Mouse (Mus musculus) kidney, postnatal 36 days (tissue): ENCODE measurements around the gene Nckipsd.
A peak's percentile ranks its signal among the peaks of the same experiment; 100 is the strongest.

ENCODE experiments used
- DNase-seq, 2 experiments: peaks; one replicate each; pipeline ENCODE4 v3.0.0; 2021 to 2022; ENCODE audit warnings: mixed read lengths in 2 of 2

Gene Nckipsd

GRCm38 (mm10) chr9:108808163-108808665, at the start of gene Nckipsd:
Nckipsd (plus strand) TSS chr9:108808368.
- peak; percentile 93 to 98 for DNase-seq

- no peak for DNase-seq
Measured at GRCm38 (mm10) chr9:108759121-108759520, 49.0 kb upstream of the Nckipsd start.

- DNase-seq, result peak; percentile 65 to 83
Measured at GRCm38 (mm10) chr9:108759805-108760204, 48.4 kb upstream of the Nckipsd start.

- no peak for DNase-seq
Measured at GRCm38 (mm10) chr9:108761561-108761960, 46.6 kb upstream of the Nckipsd start.

- no peak for DNase-seq
Measured at GRCm38 (mm10) chr9:108764971-108765370, 43.2 kb upstream of the Nckipsd start.

GRCm38 (mm10) chr9:108776614-108777013, 31.6 kb upstream of the Nckipsd start:
- no peak for DNase-seq

- DNase-seq, result no peak
Measured at GRCm38 (mm10) chr9:108777276-108777675, 30.9 kb upstream of the Nckipsd start.

- peak; percentile 65 to 73 for DNase-seq
Measured at GRCm38 (mm10) chr9:108780959-108781358, 27.2 kb upstream of the Nckipsd start.

- peak in 1 of 2 experiments; percentile 47 for DNase-seq
Measured at GRCm38 (mm10) chr9:108781891-108782290, 26.3 kb upstream of the Nckipsd start.

- DNase-seq, result no peak
Measured at GRCm38 (mm10) chr9:108782836-108783547, 25.2 kb upstream of the Nckipsd start.

- peak; percentile 97 to 98 for DNase-seq
Measured at GRCm38 (mm10) chr9:108783548-108784463, 24.4 kb upstream of the Nckipsd start, which contains the start of gene Ip6k2. Ip6k2 (plus strand) TSS chr9:108783796.

- no peak for DNase-seq
Measured at GRCm38 (mm10) chr9:108785416-108785815, 22.8 kb upstream of the Nckipsd start.

- no peak for DNase-seq
Measured at GRCm38 (mm10) chr9:108786494-108786893, 21.7 kb upstream of the Nckipsd start.

GRCm38 (mm10) chr9:108787080-108787479, 21.1 kb upstream of the Nckipsd start:
- DNase-seq, result no peak

- no peak for DNase-seq
Measured at GRCm38 (mm10) chr9:108788713-108789112, 19.5 kb upstream of the Nckipsd start.

GRCm38 (mm10) chr9:108792307-108792706, 15.9 kb upstream of the Nckipsd start:
- no peak for DNase-seq

GRCm38 (mm10) chr9:108792730-108793129, 15.4 kb upstream of the Nckipsd start:
- DNase-seq, result no peak

- peak; percentile 36 to 84 for DNase-seq
Measured at GRCm38 (mm10) chr9:108795281-108795680, 12.9 kb upstream of the Nckipsd start.

- DNase-seq, result peak; percentile 82 to 93
Measured at GRCm38 (mm10) chr9:108795762-108796161, 12.4 kb upstream of the Nckipsd start.

GRCm38 (mm10) chr9:108796351-108796981, 11.7 kb upstream of the Nckipsd start:
- DNase-seq, result peak; percentile 54

- no peak for DNase-seq
Measured at GRCm38 (mm10) chr9:108797477-108797876, 10.7 kb upstream of the Nckipsd start.

GRCm38 (mm10) chr9:108798508-108799075, 9.6 kb upstream of the Nckipsd start:
- no peak for DNase-seq

GRCm38 (mm10) chr9:108799564-108799963, 8.6 kb upstream of the Nckipsd start:
- no peak for DNase-seq
